Mouse (Mus musculus): ENCODE measurements at regions not wholly inside any gene's neighbourhood (a gene's known extent, or its start where the extent isn't known, plus 50 kb on each side); places are given as distances from the start of the nearest gene placed in this dataset.

- no peak for DNase-seq (ENCODE audit: low read depth, low spot score)
Observed at GRCm38 (mm10) chr19:27564086-27564485, 134.5 kb upstream of the Pum3 start.

GRCm38 (mm10) chr19:27563592-27563991 lies 134.0 kb upstream of the Pum3 start:
- no peak for DNase-seq (ENCODE audit: low read depth, low spot score)

- no peak for DNase-seq (ENCODE audit: low read depth, low spot score)
Observed at GRCm38 (mm10) chr19:27558199-27558598, 128.6 kb upstream of the Pum3 start.

- no peak for DNase-seq (ENCODE audit: low read depth, low spot score)
Observed at GRCm38 (mm10) chr19:27556697-27557096, 127.1 kb upstream of the Pum3 start.

GRCm38 (mm10) chr19:27554841-27555240 lies 125.2 kb upstream of the Pum3 start:
- no peak for DNase-seq (ENCODE audit: low read depth, low spot score)

- DNase-seq (ENCODE audit: low read depth, low spot score): no peak
Observed at GRCm38 (mm10) chr19:27553266-27553665, 123.6 kb upstream of the Pum3 start.

GRCm38 (mm10) chr19:27537746-27538145 lies 108.1 kb upstream of the Pum3 start:
- no peak for DNase-seq (ENCODE audit: low read depth, low spot score)

GRCm38 (mm10) chr19:27537066-27537465 lies 107.4 kb upstream of the Pum3 start:
- no peak for DNase-seq (ENCODE audit: low read depth, low spot score)

- DNase-seq (ENCODE audit: low read depth, low spot score): no peak
Observed at GRCm38 (mm10) chr19:27527940-27528558, 98.4 kb upstream of the Pum3 start.

- DNase-seq (ENCODE audit: low read depth, low spot score): no peak
Observed at GRCm38 (mm10) chr19:27519326-27520061, 89.9 kb upstream of the Pum3 start.

- DNase-seq (ENCODE audit: low read depth, low spot score): no peak
Observed at GRCm38 (mm10) chr19:27514267-27514666, 84.6 kb upstream of the Pum3 start.

- no peak for DNase-seq (ENCODE audit: low read depth, low spot score)
Observed at GRCm38 (mm10) chr19:27513535-27513934, 83.9 kb upstream of the Pum3 start.

GRCm38 (mm10) chr19:27511340-27511739 lies 81.7 kb upstream of the Pum3 start:
- DNase-seq (ENCODE audit: low read depth, low spot score): no peak

GRCm38 (mm10) chr19:27509956-27510639 lies 80.5 kb upstream of the Pum3 start:
- no peak for DNase-seq (ENCODE audit: low read depth, low spot score)

GRCm38 (mm10) chr19:27498278-27498677 lies 68.7 kb upstream of the Pum3 start:
- no peak for DNase-seq (ENCODE audit: low read depth, low spot score)

- no peak for DNase-seq (ENCODE audit: low read depth, low spot score)
Observed at GRCm38 (mm10) chr19:27492468-27492867, 62.8 kb upstream of the Pum3 start.

GRCm38 (mm10) chr19:27491873-27492272 lies 62.2 kb upstream of the Pum3 start:
- DNase-seq (ENCODE audit: low read depth, low spot score): no peak

GRCm38 (mm10) chr19:27489053-27489452 lies 59.4 kb upstream of the Pum3 start:
- no peak for DNase-seq (ENCODE audit: low read depth, low spot score)

Measured in retina, postnatal 7 days (tissue).